Mouse (Mus musculus) CH12.LX (cell line): ENCODE results near the gene Zc3h6. TPM values are rescaled to one million over a fixed set of nuclear protein-coding genes. Genes with fewer than 3 reads are reported as not detected.

Experiments
- DNase-seq: peaks from one replicate; pipeline ENCODE4 v3.0.0-alpha.2; 2013; ENCODE audit errors: extremely low read depth
- H3K27ac ChIP-seq: 2 replicates; pipeline ENCODE4 v1.5.1; 2012; ENCODE audit warnings: low read depth, mild to moderate bottlenecking, control low read depth, moderate library complexity; ENCODE audit not compliant: insufficient read depth
- H3K27me3 ChIP-seq: replicated peaks from 2 replicates; pipeline ENCODE3; 2012; ENCODE audit warnings: inconsistent platforms
- H3K36me3 ChIP-seq, 2 experiments: replicated peaks in 1 of 2; 2 replicates each; pipeline versions ENCODE3 to v1.6.1; 2012; ENCODE audit warnings: inconsistent platforms in 1 of 2, low read length in 1 of 2, mild to moderate bottlenecking in 1 of 2, mixed read lengths in 1 of 2, moderate library complexity in 1 of 2; ENCODE audit not compliant: control insufficient read depth in 1 of 2, insufficient read depth in 1 of 2
- H3K4me1 ChIP-seq, 2 experiments: 2 replicates each; pipeline ENCODE4 v1.6.1; 2012; ENCODE audit warnings: inconsistent platforms in 1 of 2, moderate library complexity in 1 of 2; ENCODE audit not compliant: insufficient read depth in 2 of 2, control insufficient read depth in 1 of 2
- H3K4me2 ChIP-seq: 2 replicates; pipeline ENCODE4 v1.6.1; 2012; ENCODE audit warnings: low read depth, mild to moderate bottlenecking, control low read depth; ENCODE audit not compliant: poor library complexity, insufficient read depth, severe bottlenecking
- H3K4me3 ChIP-seq, 3 experiments: fragments of 150-350 bp in 1 of 3; sonication (generic) in 1 of 3; replicated peaks in 1 of 3; 2 replicates each; pipeline versions ENCODE3 to v1.5.1; 2011 to 2012; ENCODE audit warnings: low read depth in 2 of 3, low read length in 2 of 3, mild to moderate bottlenecking in 2 of 3, moderate library complexity in 2 of 3, control low read depth in 1 of 3, improper control_type of control experiment in 1 of 3, inconsistent platforms in 1 of 3, mixed read lengths in 1 of 3; ENCODE audit not compliant: poor library complexity in 1 of 3
- H3K79me2 ChIP-seq: replicated peaks from 2 replicates; pipeline ENCODE4 v1.6.1; 2012; ENCODE audit warnings: mild to moderate bottlenecking, moderate library complexity; ENCODE audit not compliant: control insufficient read depth, poor library complexity, insufficient read depth, severe bottlenecking; ENCODE audit errors: extremely low read depth
- H3K9ac ChIP-seq: 2 replicates; pipeline ENCODE4 v1.6.1; 2012; ENCODE audit warnings: low read depth, mild to moderate bottlenecking, control low read depth, moderate library complexity; ENCODE audit not compliant: insufficient read depth
- H3K9me3 ChIP-seq: replicated peaks from 2 replicates; pipeline ENCODE3; 2012; ENCODE audit warnings: low read length, inconsistent platforms, mixed read lengths
- BHLHE40 ChIP-seq: IDR thresholded peaks from 2 replicates; pipeline ENCODE4 v1.6.1; 2011; ENCODE audit warnings: mild to moderate bottlenecking, low read depth, low read length, improper control_type of control experiment
- CHD1 ChIP-seq: IDR thresholded peaks from 2 replicates; pipeline ENCODE4 v1.6.1; 2012; ENCODE audit warnings: low read depth, low read length, improper control_type of control experiment, inconsistent platforms
- CHD2 ChIP-seq: IDR thresholded peaks from 2 replicates; pipeline ENCODE4 v1.6.1; 2011; ENCODE audit warnings: low read length, improper control_type of control experiment
- E2F4 ChIP-seq: IDR thresholded peaks from 2 replicates; pipeline ENCODE4 v1.6.1; 2011; ENCODE audit warnings: low read depth, low read length, improper control_type of control experiment; ENCODE audit not compliant: insufficient replicate concordance
- ELF1 ChIP-seq: IDR thresholded peaks from 2 replicates; pipeline ENCODE4 v1.6.1; 2014; ENCODE audit warnings: low read depth, mild to moderate bottlenecking, inconsistent platforms, low read length, improper control_type of control experiment
- EP300 ChIP-seq: IDR thresholded peaks from 2 replicates; pipeline ENCODE4 v1.6.1; 2011; ENCODE audit warnings: low read length, improper control_type of control experiment
- GABPA ChIP-seq: IDR thresholded peaks from 2 replicates; pipeline ENCODE4 v1.6.1; 2012; ENCODE audit warnings: low read depth, low read length, improper control_type of control experiment, inconsistent platforms; ENCODE audit not compliant: insufficient replicate concordance
- HCFC1 ChIP-seq: IDR thresholded peaks from 2 replicates; pipeline ENCODE4 v1.6.1; 2012; ENCODE audit warnings: low read depth, mild to moderate bottlenecking, inconsistent platforms, low read length, improper control_type of control experiment
- JUN ChIP-seq: IDR thresholded peaks from 2 replicates; pipeline ENCODE4 v1.6.1; 2011; ENCODE audit warnings: low read depth, mild to moderate bottlenecking, low read length, improper control_type of control experiment, moderate library complexity; ENCODE audit not compliant: insufficient read depth
- JUND ChIP-seq: conservative IDR thresholded peaks from 2 replicates; pipeline ENCODE4 v1.6.1; 2011; ENCODE audit warnings: low read depth, low read length, improper control_type of control experiment
- KAT2A ChIP-seq: IDR thresholded peaks from 2 replicates; pipeline ENCODE4 v1.6.1; 2012; ENCODE audit warnings: low read length, improper control_type of control experiment, inconsistent platforms; ENCODE audit not compliant: insufficient replicate concordance
- MAZ ChIP-seq: IDR thresholded peaks from 2 replicates; pipeline ENCODE4 v1.6.1; 2012; ENCODE audit warnings: low read depth, mild to moderate bottlenecking, inconsistent platforms, low read length, improper control_type of control experiment, moderate library complexity
- MEF2A ChIP-seq: IDR thresholded peaks from 2 replicates; pipeline ENCODE4 v1.6.1; 2014; ENCODE audit warnings: low read depth, mild to moderate bottlenecking, inconsistent platforms, low read length, improper control_type of control experiment, borderline replicate concordance
- MYC ChIP-seq: IDR thresholded peaks from 2 replicates; pipeline ENCODE4 v1.6.1; 2011; ENCODE audit warnings: low read depth, mild to moderate bottlenecking, improper control_type of control experiment, low read length
- NELFE ChIP-seq: IDR thresholded peaks from 2 replicates; pipeline ENCODE4 v1.6.1; 2011; ENCODE audit warnings: low read depth, low read length, improper control_type of control experiment
- PAX5 ChIP-seq: IDR thresholded peaks from 2 replicates; pipeline ENCODE4 v1.6.1; 2012; ENCODE audit warnings: low read length, inconsistent platforms, mixed read lengths
- POLR2A ChIP-seq: IDR thresholded peaks from 2 replicates; pipeline ENCODE4 v1.6.1; 2011; ENCODE audit warnings: low read depth, mild to moderate bottlenecking, improper control_type of control experiment, low read length
- POLR2AphosphoS2 ChIP-seq: IDR thresholded peaks from 2 replicates; pipeline ENCODE4 v1.6.1; 2011; ENCODE audit warnings: low read depth, low read length, improper control_type of control experiment
- RCOR1 ChIP-seq: conservative IDR thresholded peaks from 2 replicates; pipeline ENCODE4 v1.6.1; 2012; ENCODE audit warnings: low read depth, mild to moderate bottlenecking, inconsistent platforms, low read length, improper control_type of control experiment
- TCF12 ChIP-seq: IDR thresholded peaks from 2 replicates; pipeline ENCODE4 v1.6.1; 2014; ENCODE audit warnings: low read depth, mild to moderate bottlenecking, inconsistent platforms, low read length, improper control_type of control experiment
- USF1 ChIP-seq: IDR thresholded peaks from 2 replicates; pipeline ENCODE4 v1.6.1; 2014; ENCODE audit warnings: low read depth, mild to moderate bottlenecking, inconsistent platforms, low read length, improper control_type of control experiment
- USF2 ChIP-seq: conservative IDR thresholded peaks from 2 replicates; pipeline ENCODE4 v1.6.1; 2011; ENCODE audit warnings: low read depth, low read length, improper control_type of control experiment
- ZC3H11A ChIP-seq: IDR thresholded peaks from 2 replicates; pipeline ENCODE4 v1.6.1; 2012; ENCODE audit warnings: low read depth, mild to moderate bottlenecking, inconsistent platforms, low read length, improper control_type of control experiment
- ZMIZ1 ChIP-seq: IDR thresholded peaks from 2 replicates; pipeline ENCODE4 v1.6.1; 2012; ENCODE audit warnings: low read depth, mild to moderate bottlenecking, inconsistent platforms, low read length, improper control_type of control experiment
- dilution Hi-C: fragments of 300-500 bp; cut with MboI; formaldehyde crosslinking; loops from 2 replicates; pipeline ENCODE4 v1.14.3; 2020; ENCODE audit warnings: low sequenced_read_pairs; ENCODE audit not compliant: extremely low pct_unique_long_range_greater_than_20kb, extremely low pct_ligation_motif_present
- in situ Hi-C: fragments of 300-500 bp; cut with MboI; formaldehyde crosslinking; loops from 3 replicates; pipeline ENCODE4 v1.14.3; 2019; ENCODE audit warnings: low sequenced_read_pairs, low pct_ligation_motif_present, low pct_unique_long_range_greater_than_20kb, mixed read lengths
- polyA plus RNA-seq: library from polyadenylated mRNA; unstranded; fragments of >175 nt; gene quantifications from 2 replicates; pipeline ENCODE4 v1.2.1, GENCODE M21; 2012; ENCODE audit warnings: low read depth; ENCODE audit not compliant: insufficient read length
- total RNA-seq, 2 experiments: library from RNA; depleted of rRNA; stranded (reverse); fragments of 300-350 nt in 1 of 2; fragments of >200 nt in 1 of 2; gene quantifications; 2 replicates each; pipeline ENCODE4 v1.2.3; 2012 to 2014

Zc3h6 gene
- total and polyA plus RNA-seq, 3 experiments = 0.59 to 0.72 (median 0.64) TPM

DNA sequence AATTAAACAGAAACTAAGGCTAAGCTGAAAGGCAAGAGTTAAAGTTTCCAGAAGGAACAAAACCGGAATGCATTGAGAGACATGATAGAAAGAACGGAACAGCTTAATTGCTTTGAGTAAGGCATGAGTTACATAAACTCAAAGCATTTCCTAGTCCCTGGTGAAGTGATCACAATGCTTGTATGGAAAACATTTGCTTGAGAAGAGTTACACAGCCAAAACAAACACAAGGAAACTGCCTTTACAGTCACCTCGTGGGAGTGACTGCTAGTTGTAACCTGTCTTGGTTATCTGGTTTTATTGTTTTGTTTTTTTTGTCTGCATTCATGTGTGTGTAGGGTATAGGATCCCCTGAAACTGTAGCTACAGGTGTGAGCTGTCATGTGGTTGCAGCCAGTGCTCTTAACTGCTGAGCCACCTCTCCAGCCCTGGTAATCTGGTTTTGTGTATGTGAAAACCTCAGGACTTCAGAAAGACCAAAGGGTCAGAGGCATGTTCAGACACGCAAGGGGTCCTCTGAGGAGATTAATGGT, 85.3 kb downstream of the Zc3h6 start:
- in situ Hi-C loops = no loop called here
- Histone ChIP-seq H3K9ac (no peak overlapping the region), H3K79me2 (no peaks in the 10 kb centered on the region), H3K4me1 (no peaks in the 10 kb centered on the region; a peak in 1 of 4 replicates), H3K4me2 (no peak overlapping the region), H3K9me3 (peaks cover 5% of the 10 kb centered on the region), H3K4me3 (no peak overlapping the region), H3K27ac (no peak overlapping the region), H3K27me3 (no peaks in the 10 kb centered on the region), H3K36me3 (no peaks in the 10 kb centered on the region)
- TF ChIP-seq CHD2 = no peak
- TF ChIP-seq GABPA = no peak
- no peak for TF ChIP-seq MAZ
- no peak for TF ChIP-seq TCF12
- TF ChIP-seq ZMIZ1 = no peak
- TF ChIP-seq USF1 = no peak
- TF ChIP-seq KAT2A = no peak
- no peak for TF ChIP-seq JUN
- no peak for TF ChIP-seq PAX5
- TF ChIP-seq E2F4 = no peak
- no peak for TF ChIP-seq POLR2A
- TF ChIP-seq EP300 = no peak
- no peak for TF ChIP-seq MYC
- dilution Hi-C loops = no loop called here
- DNase-seq = no peak

GRCm38 (mm10) chr2:129055741-129056140, 88.5 kb downstream of the Zc3h6 start:
- Histone ChIP-seq H3K27ac (no peak overlapping the region), H3K9me3 (peaks cover 5% of the 10 kb centered on the region), H3K27me3 (no peaks in the 10 kb centered on the region), H3K36me3 (no peaks in the 10 kb centered on the region), H3K4me2 (no peak overlapping the region), H3K9ac (no peak overlapping the region), H3K4me1 (no peaks in the 10 kb centered on the region; a peak in 1 of 4 replicates), H3K79me2 (no peaks in the 10 kb centered on the region), H3K4me3 (no peak overlapping the region)
- DNase-seq = no peak
- TF ChIP-seq USF2 (no peak), BHLHE40 (no peak), PAX5 (no peak), ZMIZ1 (no peak), JUN (no peak), JUND (no peak), ZC3H11A (no peak), MEF2A (no peak), MAZ (no peak), ELF1 (no peak), E2F4 (no peak), CHD1 (no peak), MYC (no peak), RCOR1 (no peak), POLR2AphosphoS2 (no peak), HCFC1 (no peak), KAT2A (no peak), NELFE (no peak)
- in situ Hi-C loops (no loop called here), dilution Hi-C loops (no loop called here)
